Mouse (Mus musculus) liver, adult 2 months (tissue): Measurements from ENCODE around the gene Gm20388. TPM values are rescaled to one million over a fixed set of nuclear protein-coding genes. Genes with fewer than 3 reads are reported as not detected.
"Not testable (repeated sequence)": the region's sequence is repeated elsewhere in the genome, so short reads cannot be mapped to it uniquely, and the experiment has no call there.

Experiments
- DNase-seq: peaks from one replicate; pipeline ENCODE4 v3.0.0-alpha.2; 2011; ENCODE audit warnings: low read depth, low spot score; ENCODE audit errors: extremely low read depth
- H3K27ac ChIP-seq: fragments of 200-500 bp; replicated peaks from 2 replicates; pipeline ENCODE4 v1.5.1; 2012; ENCODE audit warnings: low read depth, mild to moderate bottlenecking, control low read depth, inconsistent platforms, low read length; ENCODE audit not compliant: insufficient read depth
- H3K27me3 ChIP-seq: fragments of 200-500 bp; 2 replicates; pipeline ENCODE4 v1.6.1; 2012; ENCODE audit warnings: mild to moderate bottlenecking, moderate library complexity, low read length, inconsistent platforms; ENCODE audit not compliant: control insufficient read depth, insufficient read depth
- H3K36me3 ChIP-seq: fragments of 200-500 bp; 2 replicates; pipeline ENCODE4 v1.6.1; 2012; ENCODE audit warnings: low read length, inconsistent platforms; ENCODE audit not compliant: control insufficient read depth, insufficient read depth
- H3K4me1 ChIP-seq: fragments of 200-500 bp; 2 replicates; pipeline ENCODE4 v1.6.1; 2011; ENCODE audit warnings: low read length; ENCODE audit not compliant: control insufficient read depth, insufficient read depth
- H3K4me3 ChIP-seq: fragments of 200-500 bp; 2 replicates; pipeline ENCODE4 v1.5.1; 2011; ENCODE audit warnings: low read depth, mild to moderate bottlenecking, control low read depth, low read length, moderate library complexity; ENCODE audit not compliant: insufficient read depth
- H3K79me2 ChIP-seq: fragments of 200-500 bp; 2 replicates; pipeline ENCODE4 v1.6.1; 2012; ENCODE audit warnings: inconsistent platforms, mild to moderate bottlenecking, low read length, moderate library complexity; ENCODE audit not compliant: control insufficient read depth, insufficient read depth
- H3K9ac ChIP-seq: fragments of 200-500 bp; 2 replicates; pipeline ENCODE4 v1.6.1; 2012; ENCODE audit warnings: low read depth, mild to moderate bottlenecking, control low read depth, inconsistent platforms, low read length
- CTCF ChIP-seq: fragments of 200-500 bp; IDR thresholded peaks from 2 replicates; pipeline ENCODE4 v1.5.1; 2011; ENCODE audit warnings: low read depth, low read length, control low read depth
- POLR2A ChIP-seq: fragments of 200-500 bp; IDR thresholded peaks from 2 replicates; pipeline ENCODE4 v1.6.1; 2011; ENCODE audit warnings: low read length, control low read depth; ENCODE audit not compliant: insufficient read depth; ENCODE audit errors: extremely low read depth
- WGBS: fragments of 180-500 bp; shearing (Covaris S2); methylation state at CpG from one replicate; pipeline ENCODE4 v1.1.7; 2018; 5-methylcytosine and 5-hydroxymethylcytosine counted together
- polyA plus RNA-seq: library from polyadenylated mRNA; depleted of rRNA; stranded (reverse); fragments of >200 nt; gene quantifications from 2 replicates; pipeline ENCODE4 v1.2.3, GENCODE M21; 2012
- total RNA-seq: library from RNA; depleted of rRNA; stranded (reverse); fragments of >200 nt; gene quantifications from 2 replicates; pipeline ENCODE4 v1.2.3, GENCODE M21; 2014

Gm20388 gene
- total and polyA plus RNA-seq, 2 experiments, result 6.4 to 19.9 TPM

GRCm38 (mm10) chr8:123536242-123536989 lies 3625.8 kb downstream of the Gm20388 start:
- Histone ChIP-seq H3K36me3 (peaks cover 4% of the 10 kb centered on the region; the same call in 1 of the 2 replicates), H3K4me3 (no peak overlapping the region), H3K27me3 (no peaks in the 10 kb centered on the region), H3K79me2 (no peaks in the 10 kb centered on the region), H3K4me1 (no peaks in the 10 kb centered on the region), H3K27ac (no peak overlapping the region), H3K9ac (no peak overlapping the region)
- TF ChIP-seq CTCF (no peak), POLR2A (no peak)
- no peak for DNase-seq
- 92% methylated on average over 9 of the region's 9 CpGs for WGBS

- Histone ChIP-seq H3K4me3 (no peak overlapping the region), H3K9ac (no peak overlapping the region), H3K4me1 (no peaks in the 10 kb centered on the region), H3K27ac (no peak overlapping the region), H3K27me3 (no peaks in the 10 kb centered on the region), H3K36me3 (peaks cover 4% of the 10 kb centered on the region; the same call in 1 of the 2 replicates), H3K79me2 (no peaks in the 10 kb centered on the region)
- WGBS, result 84% methylated on average over 9 of the region's 10 CpGs
- no peak for TF ChIP-seq POLR2A
- TF ChIP-seq CTCF, result no peak
- no peak for DNase-seq
Observed at GRCm38 (mm10) chr8:123536990-123537380, 3626.3 kb downstream of the Gm20388 start.

DNA sequence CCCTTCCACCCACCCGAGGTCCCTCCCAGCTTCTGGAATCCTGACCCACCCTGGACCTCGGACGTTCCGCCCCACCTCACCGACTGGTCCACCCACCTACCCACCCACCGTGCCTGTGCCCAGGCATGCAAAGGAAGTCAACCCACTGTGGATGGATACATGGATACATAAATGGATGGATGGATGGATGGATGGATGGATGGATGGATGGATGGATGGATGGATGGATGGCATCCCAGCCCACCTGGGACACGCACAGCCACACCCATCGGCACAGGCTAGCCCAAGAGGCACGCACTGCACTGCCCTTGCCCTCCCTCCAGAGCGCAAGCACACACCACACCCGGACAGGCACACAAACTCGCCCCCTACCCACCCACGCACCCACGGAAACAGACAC lies 3627.0 kb downstream of the Gm20388 start:
- not testable (repeated sequence) for H3K4me1 ChIP-seq, H3K9ac ChIP-seq, H3K27me3 ChIP-seq, H3K27ac ChIP-seq, H3K4me3 ChIP-seq, DNase-seq, H3K79me2 ChIP-seq, H3K36me3 ChIP-seq
- 66% methylated on average over 7 of the region's 14 CpGs for WGBS

DNA sequence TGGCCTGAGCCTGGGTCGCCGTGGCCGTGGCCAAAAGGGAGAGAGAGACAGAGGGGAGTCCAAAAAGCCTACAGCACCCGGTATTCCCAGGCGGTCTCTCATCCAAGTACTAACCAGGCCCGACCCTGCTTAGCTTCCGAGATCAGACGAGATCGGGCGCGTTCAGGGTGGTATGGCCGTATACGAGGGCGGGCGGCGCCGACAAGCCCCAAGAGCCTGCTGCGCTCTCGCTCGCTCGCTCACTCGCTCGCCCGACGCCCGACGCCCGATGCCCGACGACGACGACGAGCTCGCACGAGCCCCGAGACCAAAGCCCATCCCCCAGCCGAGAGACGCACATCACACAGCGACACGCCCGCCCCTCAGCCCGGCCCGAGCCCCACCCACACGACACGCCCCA lies 3653.6 kb downstream of the Gm20388 start:
- H3K79me2 ChIP-seq, H3K4me1 ChIP-seq, H3K4me3 ChIP-seq, H3K36me3 ChIP-seq, H3K9ac ChIP-seq, DNase-seq, H3K27ac ChIP-seq, H3K27me3 ChIP-seq: not testable (repeated sequence)
- WGBS, result no CpG with 5 or more reads among the region's 45 CpGs

- not testable (repeated sequence) for DNase-seq
Observed at GRCm38 (mm10) chr8:123575386-123575785, 3664.7 kb downstream of the Gm20388 start.

GRCm38 (mm10) chr8:123600666-123601172 lies 3690.1 kb downstream of the Gm20388 start:
- H3K36me3 ChIP-seq, H3K27me3 ChIP-seq, H3K27ac ChIP-seq, H3K4me1 ChIP-seq, H3K79me2 ChIP-seq, H3K4me3 ChIP-seq, H3K9ac ChIP-seq, DNase-seq: not testable (repeated sequence)
- 76% methylated on average over 16 of the region's 19 CpGs for WGBS

More at GRCm38 (mm10) chr8:123575386-123575785, 3664.7 kb downstream of the Gm20388 start:
- H3K4me1 ChIP-seq, H3K9ac ChIP-seq, H3K36me3 ChIP-seq, H3K27me3 ChIP-seq, H3K79me2 ChIP-seq, H3K4me3 ChIP-seq, H3K27ac ChIP-seq: not testable (repeated sequence)
- WGBS, result 39% methylated on average over 2 of the region's 10 CpGs

- not testable (repeated sequence) for H3K9ac ChIP-seq, H3K36me3 ChIP-seq, H3K27ac ChIP-seq, H3K4me1 ChIP-seq, H3K27me3 ChIP-seq, DNase-seq, H3K79me2 ChIP-seq, H3K4me3 ChIP-seq
- WGBS, result no CpG with 5 or more reads among the region's 40 CpGs
Observed at GRCm38 (mm10) chr8:123601457-123601856, 3690.8 kb downstream of the Gm20388 start.

GRCm38 (mm10) chr8:123612652-123613051 lies 3702.0 kb downstream of the Gm20388 start:
- H3K27me3 ChIP-seq, DNase-seq, H3K36me3 ChIP-seq, H3K4me1 ChIP-seq, H3K9ac ChIP-seq, H3K79me2 ChIP-seq, H3K4me3 ChIP-seq, H3K27ac ChIP-seq: not testable (repeated sequence)
- WGBS, result 80% methylated on average over 3 of the region's 5 CpGs

DNA sequence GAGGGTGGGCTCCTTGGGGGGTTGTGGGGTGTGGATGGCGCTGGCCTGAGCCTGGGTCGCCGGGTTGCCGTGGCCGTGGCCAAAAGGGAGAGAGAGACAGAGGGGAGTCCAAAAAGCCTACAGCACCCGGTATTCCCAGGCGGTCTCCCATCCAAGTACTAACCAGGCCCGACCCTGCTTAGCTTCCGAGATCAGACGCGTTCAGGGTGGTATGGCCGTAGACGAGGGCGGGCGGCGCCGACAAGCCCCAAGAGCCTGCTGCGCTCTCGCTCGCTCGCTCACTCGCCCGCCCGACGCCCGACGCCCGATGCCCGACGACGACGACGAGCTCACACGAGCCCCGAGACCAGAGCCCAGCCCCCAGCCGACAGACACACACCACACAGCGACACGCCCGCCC lies 3712.9 kb downstream of the Gm20388 start:
- not testable (repeated sequence) for H3K79me2 ChIP-seq, DNase-seq, H3K36me3 ChIP-seq, H3K4me3 ChIP-seq, H3K27ac ChIP-seq, H3K27me3 ChIP-seq, H3K4me1 ChIP-seq, H3K9ac ChIP-seq
- no CpG with 5 or more reads among the region's 39 CpGs for WGBS
